Mouse (Mus musculus): ENCODE data around the gene Cntnap5c.

GRCm38 (mm10) chr17:58003322-58003721, 234.0 kb downstream of the Cntnap5c start:
- no peak for TF ChIP-seq CTCF (IDR thresholded peaks at IDR 0.05; ENCODE audit: extremely low read depth, insufficient read depth, insufficient read length, insufficient replicate concordance)
- TF ChIP-seq POLR2A (IDR thresholded peaks at IDR 0.05; ENCODE audit: low read depth, low read length): no peak

Measured in spleen, adult 2 months (tissue).